Mouse (Mus musculus) heart, adult 2 months (tissue): ENCODE measurements at regions not wholly inside any gene's neighbourhood (a gene's known extent, or its start where the extent isn't known, plus 50 kb on each side); places are given as distances from the start of the nearest gene placed in this dataset.

Source experiments
- DNase-seq, 2 experiments: peaks; one replicate each; pipeline ENCODE4 v3.0.0; 2021
- H3K27ac ChIP-seq: fragments of 200-600 bp; 2 replicates; pipeline ENCODE4 v1.8.1; 2022
- H3K27me3 ChIP-seq: fragments of 200-500 bp; 2 replicates; pipeline ENCODE4 v1.6.1; 2012; ENCODE audit warnings: mild to moderate bottlenecking, low read length, inconsistent platforms, mixed read lengths; ENCODE audit not compliant: control insufficient read depth, insufficient read depth
- H3K36me3 ChIP-seq: fragments of 200-500 bp; 2 replicates; pipeline ENCODE4 v1.6.1; 2012; ENCODE audit warnings: low read length, inconsistent platforms; ENCODE audit not compliant: control insufficient read depth, insufficient read depth
- H3K4me1 ChIP-seq: fragments of 200-500 bp; 2 replicates; pipeline ENCODE4 v1.6.1; 2011; ENCODE audit warnings: low read length; ENCODE audit not compliant: control insufficient read depth, insufficient read depth
- H3K4me3 ChIP-seq: fragments of 200-600 bp; 2 replicates; pipeline ENCODE4 v1.8.1; 2022
- H3K79me2 ChIP-seq: fragments of 200-500 bp; replicated peaks from 2 replicates; pipeline ENCODE4 v1.6.1; 2012; ENCODE audit warnings: mild to moderate bottlenecking, inconsistent platforms, low read length, moderate library complexity, mixed read lengths; ENCODE audit not compliant: control insufficient read depth, insufficient read depth
- H3K9ac ChIP-seq: fragments of 200-500 bp; 2 replicates; pipeline ENCODE4 v1.6.1; 2012; ENCODE audit warnings: low read depth, mild to moderate bottlenecking, control low read depth, inconsistent platforms, low read length, mixed read lengths
- CTCF ChIP-seq: fragments of 200-600 bp; IDR thresholded peaks from 2 replicates; pipeline ENCODE4 v1.8.1; 2022; ENCODE audit warnings: antibody characterized with exemption, mild to moderate bottlenecking, moderate library complexity
- EP300 ChIP-seq: fragments of 200-500 bp; IDR thresholded peaks from 2 replicates; pipeline ENCODE4 v1.6.1; 2011; ENCODE audit warnings: low read depth, low read length, control low read depth; ENCODE audit not compliant: insufficient read depth
- POLR2A ChIP-seq: fragments of 200-500 bp; IDR thresholded peaks from 2 replicates; pipeline ENCODE4 v1.6.1; 2011; ENCODE audit warnings: mild to moderate bottlenecking, low read depth, low read length, control low read depth; ENCODE audit not compliant: insufficient read depth
- WGBS: fragments of 180-500 bp; shearing (Covaris S2); methylation state at CpG from one replicate; pipeline ENCODE4 v1.1.7; 2018; 5-methylcytosine and 5-hydroxymethylcytosine counted together
- intact Hi-C: fragments of 180-260 bp; cut with DNase I; formaldehyde crosslinking; loops from one replicate; pipeline ENCODE4 v1.15.1; 2025

DNA sequence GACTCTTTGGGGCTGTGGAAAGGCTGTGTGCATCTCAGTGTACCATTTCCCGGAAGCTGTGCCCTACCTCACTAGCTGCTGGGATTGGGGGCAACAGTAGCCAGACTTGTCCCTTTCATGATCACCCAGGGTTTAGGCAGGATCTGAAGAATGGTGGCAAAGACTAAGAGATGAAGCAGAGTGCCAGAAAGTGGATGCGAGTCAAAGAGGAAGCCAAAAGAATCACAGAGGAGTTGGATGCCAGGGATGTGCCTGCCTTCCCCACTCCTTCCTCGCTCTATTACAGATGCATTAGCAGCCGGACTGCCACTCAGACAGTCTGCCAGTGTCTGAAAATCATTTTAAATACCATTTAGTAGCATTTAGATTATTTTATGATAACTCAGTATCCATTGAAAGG lies 271.5 kb upstream of the Slc24a2 start:
- Histone ChIP-seq H3K27ac (no peak overlapping the region), H3K4me3 (no peak overlapping the region), H3K4me1 (no peaks in the 10 kb centered on the region), H3K27me3 (no peaks in the 10 kb centered on the region), H3K36me3 (no peaks in the 10 kb centered on the region), H3K79me2 (no peaks in the 10 kb centered on the region), H3K9ac (no peak overlapping the region)
- no peak for DNase-seq
- TF ChIP-seq POLR2A, result no peak
- TF ChIP-seq EP300, result no peak
- TF ChIP-seq CTCF, result no peak
- intact Hi-C loops, result no loop called here
- 91% methylated on average over 4 of the region's 4 CpGs for WGBS

DNA sequence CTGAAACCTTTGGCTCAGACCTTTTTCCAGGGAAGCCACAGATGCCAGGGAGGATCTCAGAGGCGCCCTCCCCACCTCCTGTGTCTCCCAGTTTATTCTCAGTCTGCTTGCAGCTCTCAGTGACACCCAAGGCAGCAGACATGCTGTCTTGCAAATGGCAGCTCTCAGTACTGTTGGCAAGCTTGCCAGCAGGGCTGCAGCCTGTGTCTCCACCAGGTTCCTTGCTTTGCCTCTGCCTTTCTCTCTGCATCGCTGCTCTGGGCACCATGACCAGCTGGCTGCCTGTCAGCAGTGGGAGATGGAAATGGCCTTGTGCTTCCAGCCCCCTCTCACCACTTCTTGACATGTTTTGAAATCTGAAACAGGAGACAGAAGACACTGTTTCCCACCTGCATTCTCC lies 270.2 kb upstream of the Slc24a2 start:
- intact Hi-C loops, result no loop called here
- no peaks in the 10 kb centered on the region for H3K27me3 ChIP-seq
- DNase-seq, result no peak
- no peak overlapping the region for H3K4me3 ChIP-seq
- H3K79me2 ChIP-seq, result no peaks in the 10 kb centered on the region
- H3K9ac ChIP-seq, result no peak overlapping the region
- no peak for TF ChIP-seq EP300
- TF ChIP-seq CTCF, result no peak
- TF ChIP-seq POLR2A, result no peak
- no peak overlapping the region for H3K27ac ChIP-seq
- no peaks in the 10 kb centered on the region for H3K4me1 ChIP-seq
- WGBS, result 70% methylated on average over 2 of the region's 2 CpGs
- H3K36me3 ChIP-seq, result no peaks in the 10 kb centered on the region

DNA sequence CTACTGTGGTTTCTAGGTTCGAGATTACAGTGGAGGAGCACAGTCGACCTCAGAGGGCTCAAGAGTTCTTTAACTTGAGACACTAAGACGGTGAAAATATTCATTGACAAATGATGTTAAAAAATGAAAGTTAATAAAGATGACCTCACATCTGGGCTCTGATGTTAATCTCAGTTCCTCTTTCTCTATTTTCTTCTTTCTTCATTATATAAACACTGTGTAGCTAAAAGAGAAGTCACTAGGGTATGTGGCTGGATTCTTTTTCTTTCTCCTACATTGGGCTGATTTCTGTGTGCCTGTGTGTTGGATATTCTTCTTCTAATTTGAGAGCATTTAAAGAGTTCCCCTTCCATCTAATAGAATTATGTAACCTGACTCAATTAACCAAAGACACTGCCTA lies 257.5 kb upstream of the Slc24a2 start:
- Histone ChIP-seq H3K4me1 (no peaks in the 10 kb centered on the region), H3K27me3 (no peaks in the 10 kb centered on the region), H3K27ac (no peak overlapping the region), H3K79me2 (no peaks in the 10 kb centered on the region), H3K4me3 (no peak overlapping the region), H3K9ac (no peak overlapping the region), H3K36me3 (no peaks in the 10 kb centered on the region)
- intact Hi-C loops, result no loop called here
- DNase-seq, result no peak
- 73% methylated on average over 3 of the region's 3 CpGs for WGBS
- no peak for TF ChIP-seq EP300
- TF ChIP-seq CTCF, result no peak
- TF ChIP-seq POLR2A, result no peak

DNA sequence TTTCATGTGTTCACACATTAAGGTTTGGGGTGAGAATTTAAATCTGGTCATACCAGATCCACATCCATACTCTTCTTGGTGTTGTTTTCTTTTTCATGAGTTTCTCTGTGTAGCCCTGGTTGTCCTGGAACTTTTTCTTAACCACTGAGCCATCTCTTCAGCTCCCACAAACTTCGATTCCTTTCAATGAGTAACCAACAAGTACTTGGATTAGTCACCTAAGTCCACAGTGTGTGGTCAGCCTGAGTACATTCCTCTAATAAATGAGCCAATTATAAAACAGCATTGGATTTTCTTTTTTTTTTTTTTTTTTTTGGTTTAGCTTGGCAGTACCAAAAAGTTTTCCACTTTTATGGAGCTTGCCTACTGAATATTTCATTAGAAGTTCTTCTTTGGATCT lies 245.3 kb upstream of the Slc24a2 start:
- Histone ChIP-seq H3K4me1 (no peaks in the 10 kb centered on the region), H3K79me2 (no peaks in the 10 kb centered on the region), H3K36me3 (no peaks in the 10 kb centered on the region), H3K9ac (no peak overlapping the region), H3K27ac (no peak overlapping the region), H3K4me3 (no peak overlapping the region), H3K27me3 (no peaks in the 10 kb centered on the region)
- 68% methylated on average over 1 of the region's 1 CpGs for WGBS
- no peak for DNase-seq
- TF ChIP-seq POLR2A, result no peak
- TF ChIP-seq EP300, result no peak
- no peak for TF ChIP-seq CTCF
- intact Hi-C loops, result no loop called here

DNA sequence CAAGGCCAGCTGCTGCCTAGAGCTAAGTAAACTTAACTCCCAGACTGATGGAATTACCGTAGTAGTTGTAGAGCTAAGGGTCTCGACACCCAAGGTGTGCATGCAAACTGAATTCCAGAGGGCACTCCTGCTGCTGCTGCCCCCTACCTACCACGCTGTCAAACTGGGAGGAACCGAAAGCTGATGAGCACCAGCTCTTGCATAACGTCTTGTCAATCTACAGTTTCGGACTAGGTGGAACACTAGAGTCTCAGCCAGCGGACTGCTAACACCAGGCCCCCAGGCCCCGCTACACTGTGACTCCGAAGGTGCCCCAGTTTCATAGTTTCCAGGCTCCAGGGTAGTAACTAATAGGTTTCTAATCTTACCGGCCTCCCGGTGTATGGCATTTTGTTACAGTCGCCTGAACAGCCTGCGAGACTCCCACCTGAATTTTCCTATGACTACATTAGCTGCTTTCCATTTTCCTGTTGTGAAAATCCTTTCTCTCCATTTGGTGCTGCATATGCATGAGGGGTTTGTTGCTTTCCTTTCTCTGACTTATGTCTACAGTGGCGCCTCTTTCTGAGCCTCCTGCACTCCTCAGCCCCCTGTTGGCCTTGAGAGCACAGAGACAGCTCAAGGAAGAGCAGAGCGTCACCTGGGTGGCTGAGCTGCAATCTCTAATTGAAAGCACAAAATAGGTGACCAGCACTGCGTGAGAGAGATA lies 243.2 kb upstream of the Slc24a2 start:
- H3K4me1 ChIP-seq, result no peaks in the 10 kb centered on the region
- H3K9ac ChIP-seq, result no peak overlapping the region
- H3K27ac ChIP-seq, result no peak overlapping the region
- no peaks in the 10 kb centered on the region for H3K79me2 ChIP-seq
- WGBS, result 92% methylated on average over 16 of the region's 16 CpGs
- no peak overlapping the region for H3K4me3 ChIP-seq
- no peaks in the 10 kb centered on the region for H3K36me3 ChIP-seq
- no peak for DNase-seq
- no peaks in the 10 kb centered on the region for H3K27me3 ChIP-seq
- intact Hi-C loops, result no loop called here
- TF ChIP-seq POLR2A (no peak), CTCF (no peak), EP300 (no peak)

DNA sequence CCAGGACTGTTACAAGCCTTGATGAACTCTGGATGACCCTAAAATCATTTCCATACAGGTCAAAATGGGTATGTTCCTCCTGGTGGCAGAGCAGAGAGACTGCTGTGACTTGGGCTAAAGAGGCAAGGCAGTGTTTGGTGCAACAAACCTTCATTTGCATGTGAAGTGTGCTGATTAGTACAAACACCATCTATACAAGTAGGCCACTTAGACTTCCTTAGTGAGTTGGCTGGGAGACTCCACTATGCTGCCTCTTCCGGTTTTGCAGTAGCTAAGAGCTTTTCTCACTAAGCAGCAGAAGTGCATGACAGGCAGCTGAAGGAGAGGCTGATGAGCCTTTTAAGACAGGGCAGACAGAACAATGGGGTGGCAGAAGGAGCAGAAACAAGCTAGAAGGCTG lies 242.5 kb upstream of the Slc24a2 start:
- no peaks in the 10 kb centered on the region for H3K4me1 ChIP-seq
- intact Hi-C loops, result no loop called here
- no peak for DNase-seq
- no peak overlapping the region for H3K27ac ChIP-seq
- H3K36me3 ChIP-seq, result no peaks in the 10 kb centered on the region
- no peaks in the 10 kb centered on the region for H3K79me2 ChIP-seq
- H3K27me3 ChIP-seq, result no peaks in the 10 kb centered on the region
- no peak overlapping the region for H3K4me3 ChIP-seq
- 48% methylated on average over 1 of the region's 1 CpGs for WGBS
- TF ChIP-seq POLR2A (no peak), CTCF (no peak), EP300 (no peak)
- no peak overlapping the region for H3K9ac ChIP-seq

DNA sequence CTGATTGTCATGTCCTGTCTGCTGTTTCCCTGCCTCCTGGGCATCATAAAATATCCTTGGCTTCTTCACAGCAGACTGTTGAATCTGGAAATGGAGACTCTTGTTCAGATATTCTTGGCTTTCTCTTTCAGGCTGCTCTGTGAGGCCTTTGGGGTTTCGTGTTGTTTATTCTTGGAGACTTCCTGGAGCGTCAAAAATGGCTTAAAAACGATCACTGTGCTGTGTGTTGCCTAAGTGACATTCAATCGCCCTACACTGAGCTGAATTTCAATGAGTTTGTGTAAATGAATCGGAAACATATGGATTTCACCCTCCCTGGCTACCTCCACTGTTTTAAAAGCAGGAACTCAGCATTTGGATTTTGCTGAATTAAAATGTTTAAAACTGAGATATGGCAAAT lies 241.1 kb upstream of the Slc24a2 start:
- H3K27me3 ChIP-seq, result no peaks in the 10 kb centered on the region
- WGBS, result 54% methylated on average over 5 of the region's 5 CpGs
- no peaks in the 10 kb centered on the region for H3K79me2 ChIP-seq
- no peaks in the 10 kb centered on the region for H3K4me1 ChIP-seq
- no peak overlapping the region for H3K9ac ChIP-seq
- no peak overlapping the region for H3K4me3 ChIP-seq
- TF ChIP-seq POLR2A (no peak), EP300 (no peak), CTCF (no peak)
- H3K27ac ChIP-seq, result no peak overlapping the region
- no peak for DNase-seq
- no peaks in the 10 kb centered on the region for H3K36me3 ChIP-seq
- intact Hi-C loops, result no loop called here
